Mouse (Mus musculus): Measurements from ENCODE around the gene Rps6ka3.

The Rps6ka3 gene

GRCm38 (mm10) chrX:159315293-159315692, 105.2 kb downstream of the Rps6ka3 start:
- peak in 1 of 2 experiments; percentile 9 for DNase-seq (ENCODE audit: low spot score in 2 of 2)

- peak; percentile 44 to 52 for DNase-seq (ENCODE audit: low spot score in 2 of 2)
These were observed 111.2 kb downstream of the Rps6ka3 start for GRCm38 (mm10) chrX:159321342-159321741.

- DNase-seq (ENCODE audit: low spot score in 2 of 2) = no peak
These were observed 154.4 kb downstream of the Rps6ka3 start for GRCm38 (mm10) chrX:159364506-159364905.

GRCm38 (mm10) chrX:159371831-159372752, 162.0 kb downstream of the Rps6ka3 start, which contains the start of gene Eif1ax:
Gene Eif1ax (plus strand): TSS chrX:159372178.
- peak; percentile 36 to 44 for DNase-seq (ENCODE audit: low spot score in 2 of 2)

GRCm38 (mm10) chrX:159372753-159373144, 162.6 kb downstream of the Rps6ka3 start:
- no peak for DNase-seq (ENCODE audit: low spot score in 2 of 2)

- no peak for DNase-seq (ENCODE audit: low spot score in 2 of 2)
These were observed 177.0 kb downstream of the Rps6ka3 start for GRCm38 (mm10) chrX:159387105-159387504.

GRCm38 (mm10) chrX:159388953-159389352, 178.8 kb downstream of the Rps6ka3 start:
- DNase-seq (ENCODE audit: low spot score in 2 of 2) = no peak

GRCm38 (mm10) chrX:159390347-159390962, 180.3 kb downstream of the Rps6ka3 start:
- DNase-seq (ENCODE audit: low spot score in 2 of 2) = no peak

- DNase-seq (ENCODE audit: low spot score in 2 of 2) = no peak
These were observed 181.1 kb downstream of the Rps6ka3 start for GRCm38 (mm10) chrX:159391239-159391638.

- DNase-seq (ENCODE audit: low spot score in 2 of 2) = no peak
These were observed 199.1 kb downstream of the Rps6ka3 start for GRCm38 (mm10) chrX:159409253-159409652.

GRCm38 (mm10) chrX:159414130-159414828, 204.2 kb downstream of the Rps6ka3 start, which contains the start of gene Map7d2:
Gene Map7d2 (plus strand): TSS chrX:159414572.
- DNase-seq (ENCODE audit: low spot score in 2 of 2) = peak; percentile 49 to 56

GRCm38 (mm10) chrX:159414829-159415673, 204.9 kb downstream of the Rps6ka3 start:
- peak; percentile 2 to 7 for DNase-seq (ENCODE audit: low spot score in 2 of 2)

Data from right cerebral cortex, postnatal 36 days (tissue).